Mouse (Mus musculus) cerebellum, adult 11 months (tissue): ENCODE measurements around the gene Gba.
A peak's percentile ranks its signal among the peaks of the same experiment; 100 is the strongest.

Experiments used
- DNase-seq: peaks from one replicate; pipeline ENCODE4 v3.0.0; 2022

Gene Gba

DNA sequence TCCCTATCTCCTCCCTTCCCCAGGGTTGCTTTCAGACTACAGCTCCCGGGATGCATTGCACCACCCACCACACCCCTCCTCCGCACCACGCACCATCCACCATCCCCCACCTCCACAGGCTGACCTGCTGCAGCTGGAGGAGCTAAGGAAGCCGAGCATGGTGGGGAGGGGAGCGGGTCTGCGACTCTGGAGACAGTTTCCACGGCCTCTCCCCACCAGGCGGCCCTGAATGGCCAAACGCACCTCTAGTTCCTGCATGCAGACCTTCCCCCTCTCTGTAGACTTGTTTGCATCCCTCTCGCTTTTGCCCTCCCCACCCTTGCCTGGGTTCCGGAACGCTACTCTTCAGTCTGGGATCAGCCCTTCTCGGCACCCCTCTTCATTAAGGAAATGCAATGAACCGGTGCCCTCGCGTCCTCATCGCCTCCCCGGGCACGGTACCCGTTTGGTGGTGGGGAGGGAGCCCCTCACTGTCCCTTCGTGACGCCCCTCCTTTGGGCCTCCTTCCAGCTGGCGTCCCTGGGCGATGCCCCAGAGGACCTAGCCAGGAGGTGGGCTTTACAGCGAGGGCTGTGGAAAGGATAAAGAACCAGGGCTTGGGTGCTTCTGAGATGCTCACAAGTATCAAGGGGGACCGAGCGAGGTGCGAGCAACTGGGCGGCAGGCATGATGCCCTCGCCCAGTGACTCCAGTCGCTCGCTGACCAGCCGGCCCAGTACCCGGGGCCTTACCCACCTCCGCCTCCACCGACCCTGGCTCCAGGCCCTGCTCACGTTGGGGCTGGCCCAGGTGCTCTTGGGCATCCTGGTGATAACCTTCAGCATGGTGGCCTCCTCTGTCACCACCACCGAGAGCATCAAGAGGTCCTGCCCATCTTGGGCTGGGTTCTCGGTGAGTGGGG lies 19.4 kb upstream of the Gba start, which contains the start of gene Fam189b:
Gene Fam189b (plus strand): TSS at position 86 of the 901 bp plus-strand sequence.
- DNase-seq, result peak; percentile 84

DNA sequence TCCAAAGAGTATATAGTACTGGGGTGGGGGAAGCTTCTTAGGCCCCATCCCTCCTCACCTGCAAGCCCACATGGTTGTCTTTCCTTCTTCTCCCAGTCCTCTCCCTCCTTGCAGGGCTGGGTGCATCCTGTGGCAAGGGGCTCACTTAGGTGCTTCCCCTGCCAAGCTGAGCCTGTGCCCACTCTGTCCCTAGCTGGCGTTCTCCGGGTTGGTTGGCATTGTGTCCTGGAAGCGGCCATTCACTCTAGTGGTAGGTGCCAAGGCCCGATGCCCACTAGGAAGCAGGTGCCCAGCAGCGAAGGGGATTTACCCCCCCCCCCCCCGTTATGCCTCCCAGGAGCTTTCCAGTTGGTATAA lies 18.8 kb upstream of the Gba start:
- DNase-seq, result no peak

DNA sequence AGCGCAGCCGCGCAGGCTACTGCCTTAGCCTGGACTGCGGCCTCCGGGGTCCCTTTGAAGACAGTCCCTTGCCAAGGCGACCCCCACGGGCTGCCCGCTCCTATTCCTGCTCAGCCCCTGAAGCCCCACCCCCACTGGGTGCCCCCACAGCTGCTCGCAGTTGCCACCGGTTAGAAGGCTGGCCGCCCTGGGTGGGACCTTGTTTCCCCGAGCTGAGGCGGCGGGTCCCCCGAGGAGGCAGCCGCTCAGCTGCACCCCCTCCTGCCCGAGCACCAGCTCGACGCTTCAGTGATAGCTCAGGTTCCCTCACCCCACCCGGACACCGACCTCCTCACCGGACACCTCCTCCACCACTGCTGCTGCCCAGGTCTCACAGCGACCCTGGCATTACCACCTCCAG lies 15.5 kb upstream of the Gba start:
- no peak for DNase-seq

DNA sequence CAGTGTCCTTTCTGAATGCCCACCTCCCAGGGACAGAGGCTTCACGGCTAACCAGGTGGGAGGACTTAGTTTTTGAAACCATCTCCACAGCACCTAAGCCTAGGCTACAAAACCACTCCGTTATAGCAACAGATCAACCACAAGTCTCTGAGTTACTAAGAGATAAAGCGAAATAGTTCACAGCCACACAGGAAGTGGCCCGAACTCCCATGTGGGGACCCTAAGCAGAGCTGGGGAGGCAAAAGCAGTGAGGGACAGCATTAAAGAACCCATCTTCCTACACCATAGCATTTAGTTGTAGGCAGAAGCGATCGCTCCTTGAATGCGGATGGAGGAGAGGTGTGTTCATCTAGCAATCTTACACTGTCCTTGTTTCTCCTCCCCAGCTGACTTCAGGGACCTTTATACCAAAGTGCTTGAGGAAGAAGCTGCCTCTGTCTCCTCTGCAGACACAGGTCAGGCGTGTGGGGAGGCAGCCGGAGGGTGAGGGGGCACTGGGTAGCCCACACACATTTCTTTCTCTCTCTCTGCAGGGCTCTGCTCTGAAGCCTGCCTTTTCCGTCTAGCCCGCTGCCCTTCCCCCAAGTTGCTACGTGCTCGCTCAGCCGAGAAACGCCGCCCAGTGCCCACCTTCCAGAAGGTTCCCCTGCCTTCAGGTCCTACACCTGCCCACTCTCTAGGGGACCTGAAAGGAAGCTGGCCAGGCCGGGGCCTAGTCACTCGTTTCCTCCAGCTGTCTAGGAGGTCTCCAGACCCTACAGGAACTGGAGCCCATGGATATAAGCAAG lies 14.8 kb upstream of the Gba start:
- no peak for DNase-seq

DNA sequence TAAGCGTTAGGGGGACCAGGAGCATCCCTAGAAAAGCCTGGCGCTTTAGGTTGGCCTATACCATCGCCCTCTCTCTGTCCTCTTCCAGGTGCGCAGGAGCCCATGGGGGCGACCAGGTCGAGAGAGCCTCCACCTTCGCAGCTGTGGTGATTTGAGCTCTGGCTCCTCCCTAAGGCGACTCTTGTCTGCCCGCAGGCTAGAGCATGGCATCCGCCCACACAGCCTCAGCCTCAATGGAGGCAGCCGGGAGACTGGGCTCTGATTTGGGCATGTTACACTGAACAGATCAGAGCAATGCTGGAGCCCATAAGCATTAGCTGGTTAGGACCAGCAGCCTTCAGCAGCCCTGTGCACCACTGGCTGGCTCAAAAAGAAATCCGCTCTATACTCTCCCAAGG lies 14.3 kb upstream of the Gba start:
- DNase-seq, result no peak

DNA sequence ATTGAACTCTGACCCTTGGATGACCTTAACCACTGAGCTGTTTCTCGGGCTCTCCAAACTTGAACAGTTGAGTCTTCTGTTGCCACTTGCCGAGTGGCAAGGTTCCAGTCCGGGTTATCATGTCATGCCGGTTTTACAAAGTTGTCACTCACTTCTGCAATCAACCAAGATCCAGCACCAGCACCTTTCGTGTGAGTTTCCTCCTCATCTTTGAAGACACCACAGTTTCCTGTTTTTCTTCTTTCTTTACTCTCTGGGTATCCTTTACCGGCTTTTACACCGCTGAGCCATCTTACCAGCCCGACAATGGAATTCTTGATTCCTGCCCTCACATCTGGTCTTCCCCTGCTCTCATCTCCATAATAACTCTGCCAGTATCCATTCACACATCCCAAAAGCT lies 12.3 kb upstream of the Gba start:
- no peak for DNase-seq

DNA sequence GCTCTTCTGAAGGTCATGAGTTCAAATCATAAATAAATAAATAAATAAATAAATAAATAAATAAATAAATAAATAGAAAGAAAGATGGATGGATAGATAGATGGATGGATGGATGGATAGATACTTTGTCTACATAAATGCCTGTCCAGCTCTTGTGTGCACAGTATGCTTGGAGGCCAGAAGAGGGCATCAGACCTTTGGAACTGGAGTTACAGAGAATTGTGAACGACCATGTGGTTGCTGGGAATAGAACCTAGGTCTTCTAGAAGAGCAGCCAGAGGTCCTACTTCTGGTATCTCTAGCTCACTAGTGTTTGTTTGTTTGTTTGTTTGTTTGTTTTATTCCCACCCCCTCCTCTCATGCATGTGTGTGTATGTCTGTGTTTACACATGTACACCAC lies 9.4 kb upstream of the Gba start:
- DNase-seq, result no peak

DNA sequence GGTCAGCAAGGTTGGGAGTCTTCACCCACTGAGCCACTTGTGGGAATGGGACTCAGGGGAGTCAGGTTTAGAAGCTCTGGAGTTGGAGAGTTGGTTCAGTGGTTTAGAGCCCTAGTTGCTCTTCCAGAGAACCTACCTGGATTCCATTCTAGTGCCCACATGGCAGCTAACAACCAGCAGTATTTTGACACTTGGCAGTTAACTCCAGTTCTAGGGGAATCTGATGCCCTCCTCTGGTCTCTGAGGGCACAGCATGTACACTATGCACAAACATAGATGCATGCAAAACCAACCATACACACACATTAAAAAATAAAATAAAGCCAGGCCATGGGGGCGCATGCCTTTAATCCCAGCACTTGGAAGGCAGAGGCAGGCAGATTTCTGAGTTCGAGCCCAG lies 8.9 kb upstream of the Gba start:
- no peak for DNase-seq

DNA sequence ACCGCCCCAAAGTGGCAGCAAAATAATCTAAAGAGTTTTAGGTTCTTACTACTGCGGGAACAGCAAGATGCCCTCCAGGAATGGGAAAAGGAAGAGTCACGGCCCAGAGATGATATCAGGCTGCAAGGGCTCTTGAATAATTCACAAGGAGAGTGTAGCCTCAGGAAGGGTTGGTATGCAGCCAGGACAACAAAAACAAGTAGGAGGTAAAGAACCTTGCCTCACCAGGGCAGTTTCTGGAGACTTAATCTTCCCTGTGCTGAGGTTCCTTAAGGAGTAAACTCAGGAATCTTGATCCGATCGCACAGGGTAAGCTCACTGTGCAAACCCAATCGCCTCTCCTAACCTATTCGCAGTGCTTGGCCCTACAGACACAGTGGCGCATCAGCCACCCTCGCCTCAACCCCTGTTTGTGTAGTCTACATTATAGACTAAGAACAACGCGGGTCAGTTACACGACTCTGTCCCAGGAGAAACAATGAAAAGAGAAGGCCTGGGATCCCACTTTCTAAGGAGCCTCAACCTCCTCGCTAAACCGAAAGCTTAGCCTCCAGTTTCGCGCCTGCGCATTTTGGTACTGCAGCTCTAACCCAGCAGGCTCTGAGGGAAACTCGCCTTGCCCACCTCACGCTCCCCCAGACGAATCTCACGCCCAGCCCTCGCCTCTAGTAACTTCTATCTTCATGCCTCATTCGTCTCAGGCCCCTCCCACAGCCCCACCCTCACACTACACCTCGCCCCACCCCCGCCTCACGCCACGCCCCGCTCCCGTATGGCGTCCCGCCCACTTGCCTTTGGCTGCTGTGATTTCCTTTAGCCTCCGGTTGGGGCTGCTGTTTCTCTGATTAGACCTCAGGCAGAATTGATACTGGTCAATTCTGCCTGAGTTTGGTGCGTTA lies 6.5 kb upstream of the Gba start:
- DNase-seq, result peak; percentile 72

DNA sequence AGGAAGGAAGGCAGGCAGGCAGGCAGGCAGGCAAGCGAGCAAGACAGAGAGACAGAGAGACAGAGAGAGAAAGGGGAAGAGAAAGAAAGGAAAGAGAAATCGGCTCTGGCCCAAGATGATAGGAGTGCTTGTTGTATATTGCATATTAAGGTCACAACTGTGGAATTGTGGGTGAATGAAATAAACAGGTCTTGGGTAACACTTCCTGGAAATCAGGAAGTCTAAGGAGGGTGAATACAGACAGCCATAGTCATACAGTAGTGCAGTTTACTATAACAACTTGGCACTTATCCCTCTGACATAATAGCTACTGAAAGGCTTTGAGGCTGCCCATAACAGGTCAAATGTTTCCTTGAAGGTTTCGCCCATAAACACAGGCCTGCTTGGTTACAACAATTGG lies 2.9 kb upstream of the Gba start:
- no peak for DNase-seq

DNA sequence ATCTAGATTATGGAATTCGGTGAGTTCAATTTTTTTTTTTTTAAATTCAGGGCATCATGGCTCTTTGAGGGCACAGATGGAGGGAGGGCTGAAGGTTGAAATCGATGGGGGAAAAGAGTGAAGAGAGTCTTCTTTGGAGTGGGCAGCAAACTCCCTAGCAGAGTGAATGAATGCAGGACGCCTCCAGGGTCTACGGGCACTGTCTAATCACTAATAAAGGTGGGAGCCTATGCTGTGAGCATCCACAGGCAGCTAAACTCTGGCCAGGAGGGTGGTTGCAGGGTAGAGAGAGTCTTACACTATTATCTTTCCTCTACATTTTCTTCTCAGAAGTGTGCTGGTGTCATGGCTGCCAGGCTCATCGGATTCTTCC lies 400 bp downstream of the Gba start:
- DNase-seq, result no peak

DNA sequence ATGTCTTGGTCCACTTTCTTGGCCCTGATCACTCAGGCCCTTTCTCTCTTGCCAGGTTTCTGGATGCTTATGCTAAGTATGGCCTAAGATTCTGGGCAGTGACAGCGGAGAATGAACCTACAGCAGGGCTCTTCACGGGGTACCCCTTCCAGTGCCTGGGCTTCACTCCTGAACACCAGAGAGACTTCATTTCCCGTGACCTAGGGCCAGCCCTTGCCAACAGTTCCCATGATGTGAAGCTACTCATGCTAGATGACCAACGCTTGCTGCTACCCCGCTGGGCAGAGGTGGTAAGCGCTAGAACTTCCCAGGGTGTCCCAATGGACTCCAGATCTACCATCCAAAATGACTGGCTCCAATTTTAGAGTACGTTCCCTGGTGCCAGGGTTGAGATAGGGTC lies 3.4 kb downstream of the Gba start:
- DNase-seq, result no peak

DNA sequence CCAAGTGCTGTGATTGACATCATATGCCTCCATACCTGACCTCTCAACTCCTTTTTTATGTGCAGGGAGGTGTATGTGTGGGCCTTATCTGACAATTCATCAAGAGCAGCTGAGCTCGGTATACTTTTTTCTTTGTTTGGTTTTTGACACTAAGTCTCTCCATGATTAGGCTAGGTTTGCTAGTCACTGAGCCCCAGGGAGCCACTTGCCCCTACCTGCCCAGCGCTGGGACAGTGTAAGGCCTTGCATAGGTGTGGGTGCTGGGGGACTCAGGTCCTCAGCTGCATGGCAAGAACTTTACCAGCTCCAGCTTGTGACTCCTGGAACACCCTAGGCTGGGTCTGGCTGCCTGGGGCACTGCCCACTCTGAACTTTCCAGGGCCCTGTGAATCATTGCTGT lies 4.0 kb downstream of the Gba start:
- no peak for DNase-seq

DNA sequence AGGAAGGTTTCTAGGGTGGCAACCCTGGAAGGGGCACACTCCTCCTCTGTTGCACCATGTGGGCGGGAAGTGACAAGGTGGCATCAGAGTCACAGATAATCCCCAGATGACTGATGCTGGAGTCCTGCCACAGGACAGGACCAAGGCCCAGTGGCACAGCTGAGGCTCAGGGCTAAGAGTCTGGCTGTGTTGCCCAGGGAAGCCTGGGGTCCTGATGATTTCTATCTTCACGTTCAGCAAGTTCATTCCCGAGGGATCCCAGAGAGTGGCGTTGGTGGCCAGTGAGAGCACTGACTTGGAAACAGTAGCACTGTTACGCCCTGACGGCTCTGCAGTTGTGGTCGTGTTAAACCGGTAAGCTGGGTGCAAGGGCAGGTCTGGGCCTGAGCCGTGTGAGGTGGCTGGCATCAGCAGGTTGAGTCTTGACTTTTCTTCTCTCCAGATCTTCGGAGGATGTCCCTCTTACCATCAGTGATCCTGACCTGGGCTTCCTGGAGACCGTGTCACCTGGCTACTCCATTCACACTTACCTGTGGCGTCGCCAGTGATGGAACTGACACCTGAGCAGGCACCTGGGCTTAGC lies 5.4 kb downstream of the Gba start:
- no peak for DNase-seq

DNA sequence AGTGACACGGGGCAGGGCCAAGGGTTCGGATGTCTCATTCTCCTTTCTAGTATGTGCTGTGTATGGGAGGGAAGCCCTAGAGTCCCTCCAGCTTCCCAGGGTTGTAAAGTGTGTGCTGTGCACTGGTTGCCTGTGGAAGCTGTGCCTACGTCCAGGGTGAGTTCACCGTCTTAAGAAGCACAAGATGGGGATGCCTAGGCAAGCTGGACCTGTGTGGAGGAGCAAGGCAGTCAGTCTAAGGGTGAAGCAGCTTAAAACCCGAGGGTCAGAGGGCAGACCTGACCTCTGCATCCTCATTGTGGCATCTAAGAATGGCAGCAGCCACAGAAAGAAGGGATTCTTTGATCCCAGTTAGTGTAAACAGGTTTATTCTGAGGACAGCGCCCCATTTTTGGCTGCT lies 6.0 kb downstream of the Gba start:
- no peak for DNase-seq

DNA sequence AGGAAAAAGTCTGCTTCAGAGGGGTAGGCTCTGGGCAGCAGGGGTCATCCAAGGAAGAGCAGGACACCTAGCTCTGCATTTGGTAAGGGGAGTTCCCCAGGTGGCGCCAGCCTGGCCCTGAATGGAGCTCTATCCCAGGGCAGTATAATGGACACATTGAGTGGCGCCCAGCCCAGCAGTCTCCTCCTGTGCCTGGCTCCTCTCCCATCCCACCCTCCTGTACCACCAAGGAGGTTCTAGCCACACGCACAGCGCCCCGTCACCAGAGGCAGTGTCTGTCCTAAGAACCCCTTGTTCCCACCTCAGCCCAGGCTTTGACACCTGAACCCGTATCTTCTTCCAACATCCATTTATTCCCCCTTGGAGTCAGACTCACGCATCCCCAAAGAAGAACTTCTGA lies 7.0 kb downstream of the Gba start:
- DNase-seq, result no peak

DNA sequence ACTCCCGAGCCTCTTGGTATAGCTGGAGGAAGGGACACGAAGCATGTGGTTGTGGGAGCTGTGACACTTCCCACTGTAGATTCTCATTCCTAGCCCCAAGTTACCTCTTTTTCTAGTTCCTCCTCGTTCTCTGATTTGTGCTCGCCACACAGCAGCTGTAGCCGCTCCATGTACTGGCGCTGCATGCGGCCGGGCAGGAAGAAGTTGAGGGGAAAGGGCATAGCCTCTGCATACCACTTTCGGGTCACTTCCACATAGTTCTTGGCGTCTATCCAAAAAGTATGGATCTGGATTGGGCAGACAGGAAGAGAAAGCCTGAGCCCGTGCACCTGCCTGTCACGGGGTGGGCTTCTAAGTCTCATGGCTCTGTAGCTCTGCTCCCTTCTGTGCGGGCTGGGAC lies 7.4 kb downstream of the Gba start:
- DNase-seq, result no peak

DNA sequence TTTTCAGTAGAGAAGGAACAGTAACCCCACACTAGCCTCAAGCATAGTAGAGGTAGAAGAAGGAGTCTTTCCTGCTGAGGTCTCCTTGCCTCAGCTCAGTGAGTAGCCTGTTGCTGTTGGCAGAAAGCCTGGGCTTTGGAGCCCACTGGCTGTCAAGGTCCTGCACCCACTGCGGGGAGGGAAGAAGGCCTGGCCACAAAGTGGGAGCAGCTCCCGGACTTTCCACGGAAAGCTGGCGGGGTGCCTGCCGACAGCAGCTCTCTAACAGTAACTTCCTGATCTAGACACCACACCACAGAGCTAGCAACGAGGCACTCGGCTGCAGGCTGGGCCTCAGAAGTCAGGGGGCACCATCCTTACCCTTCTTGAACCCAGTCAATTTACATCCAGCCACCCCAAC lies 8.0 kb downstream of the Gba start:
- no peak for DNase-seq

DNA sequence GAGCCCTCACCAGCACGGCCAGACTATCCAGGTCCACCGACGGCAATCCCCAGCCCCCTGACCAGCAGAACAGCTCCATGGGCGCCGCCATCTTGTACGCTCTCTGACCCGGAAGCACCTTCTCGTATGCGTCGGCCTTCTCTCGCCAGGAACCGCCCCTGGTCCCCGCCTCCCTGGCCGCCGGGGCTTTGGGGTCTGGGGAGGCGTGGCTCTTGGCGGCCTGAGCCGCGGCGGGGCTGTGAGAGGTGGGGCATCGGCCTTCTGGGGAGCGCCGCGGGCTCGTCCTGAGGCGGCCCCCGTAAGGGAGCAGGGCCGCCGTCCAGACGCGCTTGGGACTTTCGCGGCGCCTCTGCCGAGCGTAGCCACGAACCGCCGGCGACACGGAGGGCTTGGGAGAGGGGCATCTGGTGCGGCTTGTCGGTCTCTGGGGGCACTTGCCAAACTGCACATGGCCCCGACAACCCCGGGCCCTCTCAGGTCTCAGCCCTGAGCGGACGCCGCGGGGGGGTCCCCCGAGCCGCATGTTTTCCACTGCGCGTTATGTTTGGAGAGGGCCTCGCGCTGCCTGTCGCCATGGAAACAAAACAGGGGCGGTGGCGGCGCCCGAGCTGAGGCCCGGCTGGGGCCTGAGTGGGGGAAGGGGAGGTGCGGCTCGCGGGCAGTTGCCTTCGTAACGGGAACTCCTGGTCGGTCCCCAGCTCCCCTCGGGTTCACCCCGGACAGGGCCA lies 11.2 kb downstream of the Gba start:
- DNase-seq, result peak; percentile 84

DNA sequence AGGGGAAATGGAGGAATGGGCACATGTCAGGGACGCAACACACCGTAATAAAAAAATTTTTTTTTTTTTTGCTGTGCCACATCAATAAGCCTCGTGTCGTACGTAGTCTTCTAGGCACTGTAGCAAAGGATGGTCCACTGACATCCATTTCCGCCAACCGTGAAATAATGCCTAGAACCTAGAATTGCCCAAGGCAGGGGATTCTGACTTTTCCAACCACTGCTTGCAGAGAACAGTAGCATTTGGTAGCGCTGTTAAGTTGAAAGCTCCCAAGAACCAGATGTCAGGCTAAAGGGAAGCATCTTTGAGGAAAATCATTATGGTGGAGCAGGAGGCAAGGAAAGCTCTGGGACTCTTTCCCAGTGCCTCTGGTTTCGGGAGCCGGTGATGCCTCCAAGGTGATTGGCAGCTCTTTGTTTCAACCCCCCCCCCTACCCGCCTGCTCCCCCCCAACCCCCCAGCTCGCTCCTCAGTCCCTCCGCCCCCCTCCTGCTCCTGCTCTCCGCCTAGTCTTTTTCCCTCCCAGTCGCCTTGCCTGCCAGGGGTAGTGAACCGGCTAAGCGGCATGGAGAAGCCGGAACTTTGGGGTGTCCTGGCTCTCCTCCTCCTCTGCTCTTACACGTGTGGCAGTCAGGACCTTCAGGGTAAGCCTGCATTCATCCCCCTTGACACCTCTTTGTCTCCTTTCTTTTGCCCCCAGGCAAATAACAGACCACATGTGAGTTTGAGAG lies 12.1 kb downstream of the Gba start, which contains the start of gene Thbs3:
Gene Thbs3 (plus strand): TSS at position 500 of the 731 bp plus-strand sequence.
- DNase-seq, result no peak

DNA sequence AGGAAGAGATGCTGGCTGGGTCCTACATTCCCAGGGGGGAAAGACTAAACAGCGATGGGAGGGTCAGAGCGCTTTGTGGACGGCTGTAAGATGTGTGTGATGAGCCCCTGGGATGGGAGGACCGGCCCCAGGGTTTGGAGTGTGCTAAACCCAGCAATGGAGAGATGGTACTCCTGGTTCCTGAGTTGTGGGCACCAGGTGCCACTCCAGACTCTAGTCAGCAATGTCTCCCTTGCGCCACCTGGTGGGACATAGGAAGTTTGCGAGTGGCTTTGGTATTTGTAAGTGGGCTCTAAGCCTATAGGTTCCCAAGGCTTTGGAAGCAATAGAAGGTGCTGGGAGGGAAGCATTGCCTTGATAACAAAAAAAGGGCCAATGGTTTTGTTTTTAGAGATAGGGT lies 13.1 kb downstream of the Gba start:
- DNase-seq, result peak; percentile 81
